Mouse (Mus musculus): Measurements from ENCODE around the gene Nol3.
"Not testable (repeated sequence)": the region's sequence is repeated elsewhere in the genome, so short reads cannot be mapped to it uniquely, and the experiment has no call there.

Nol3 gene

GRCm38 (mm10) chr8:105275840-105276239 lies at the start of gene Nol3:
Gene Nol3 (plus strand): TSS chr8:105276140.
- no peak for DNase-seq

GRCm38 (mm10) chr8:105231503-105232320 lies 44.2 kb upstream of the Nol3 start:
- DNase-seq, result no peak

- DNase-seq, result not testable (repeated sequence)
Measured at GRCm38 (mm10) chr8:105232321-105232693, 43.6 kb upstream of the Nol3 start.

GRCm38 (mm10) chr8:105233126-105233935 lies 42.6 kb upstream of the Nol3 start:
- no peak for DNase-seq

- no peak for DNase-seq
Measured at GRCm38 (mm10) chr8:105235206-105235605, 40.7 kb upstream of the Nol3 start.

GRCm38 (mm10) chr8:105237442-105238142 lies 38.3 kb upstream of the Nol3 start:
- no peak for DNase-seq

GRCm38 (mm10) chr8:105241016-105241415 lies 34.9 kb upstream of the Nol3 start:
- DNase-seq, result no peak

GRCm38 (mm10) chr8:105251954-105252353 lies 24.0 kb upstream of the Nol3 start:
- peak; percentile 90 for DNase-seq

- peak; percentile 90 for DNase-seq
Measured at GRCm38 (mm10) chr8:105252680-105253537, 23.0 kb upstream of the Nol3 start.

GRCm38 (mm10) chr8:105253766-105254151 lies 22.2 kb upstream of the Nol3 start:
- no peak for DNase-seq

GRCm38 (mm10) chr8:105254152-105254965 lies 21.6 kb upstream of the Nol3 start:
- peak; percentile 99 for DNase-seq

- DNase-seq, result peak; percentile 99
Measured at GRCm38 (mm10) chr8:105254966-105255350, 21.0 kb upstream of the Nol3 start, which contains the start of gene B3gnt9. Gene B3gnt9 (minus strand): TSS chr8:105255153.

GRCm38 (mm10) chr8:105257318-105258114 lies 18.4 kb upstream of the Nol3 start:
- peak; percentile 74 for DNase-seq

GRCm38 (mm10) chr8:105258911-105259720 lies 16.8 kb upstream of the Nol3 start:
- DNase-seq, result peak; percentile 93

GRCm38 (mm10) chr8:105259721-105260320 lies 16.1 kb upstream of the Nol3 start:
- peak; percentile 94 for DNase-seq

GRCm38 (mm10) chr8:105260371-105261099 lies 15.4 kb upstream of the Nol3 start:
- peak; percentile 90 for DNase-seq

- DNase-seq, result peak; percentile 81
Measured at GRCm38 (mm10) chr8:105261326-105261980, 14.5 kb upstream of the Nol3 start.
